Mouse (Mus musculus) embryonic facial prominence, embryonic 10.5 days (tissue): ENCODE data around the gene 3110082I17Rik. TPM values are rescaled to one million over a fixed set of nuclear protein-coding genes. Genes with fewer than 3 reads are reported as not detected.
A peak's percentile ranks its signal among the peaks of the same experiment; 100 is the strongest.

Experiments used
- DNase-seq: peaks from one replicate; pipeline ENCODE4 v3.0.0-alpha.2; 2017; ENCODE audit warnings: low spot score
- H3K27ac ChIP-seq: fragments of 300-500 bp; sonication (generic); replicated peaks from 2 replicates; pipeline ENCODE4 v1.5.1; 2016; ENCODE audit warnings: mild to moderate bottlenecking
- H3K27me3 ChIP-seq: fragments of 300-500 bp; sonication (generic); replicated peaks from 2 replicates; pipeline ENCODE4 v1.6.1; 2016; ENCODE audit warnings: low read depth, mild to moderate bottlenecking; ENCODE audit not compliant: poor library complexity, severe bottlenecking
- H3K36me3 ChIP-seq: fragments of 300-500 bp; sonication (generic); replicated peaks from 2 replicates; pipeline ENCODE4 v1.6.1; 2016; ENCODE audit warnings: mild to moderate bottlenecking, moderate library complexity
- H3K4me1 ChIP-seq: fragments of 300-500 bp; sonication (generic); 2 replicates; pipeline ENCODE4 v1.6.1; 2016
- H3K4me3 ChIP-seq: fragments of 300-500 bp; sonication (generic); 2 replicates; pipeline ENCODE4 v1.5.1; 2016; ENCODE audit warnings: mild to moderate bottlenecking, moderate library complexity
- H3K9me3 ChIP-seq: fragments of 300-500 bp; sonication (generic); 2 replicates; pipeline ENCODE4 v1.6.1; 2016; ENCODE audit warnings: mild to moderate bottlenecking
- WGBS: fragments of 180-500 bp; shearing (Covaris S2); methylation state at CpG from one replicate; pipeline ENCODE4 v1.1.7; 2016; 5-methylcytosine and 5-hydroxymethylcytosine counted together
- polyA plus RNA-seq: library from polyadenylated mRNA; unstranded; fragments of >200 nt; fragmentation: Nextera tagmentation; extraction: Ambion mirVana; gene quantifications from 2 replicates; pipeline ENCODE4 v1.2.1, GENCODE M21; 2016

The 3110082I17Rik gene
- polyA plus RNA-seq, 1 experiment from 2014 or later: 58.5 TPM

GRCm38 (mm10) chr5:139332590-139333272 is 127.6 kb downstream of the 3110082I17Rik start:
- no peak for DNase-seq
- H3K27ac ChIP-seq: no peak overlapping the region; the same call in 1 of the 2 replicates
- H3K4me3 ChIP-seq: no peak overlapping the region
- H3K9me3 ChIP-seq: no peaks in the 10 kb centered on the region
- peaks cover 5% of the 10 kb centered on the region for H3K4me1 ChIP-seq
- H3K36me3 ChIP-seq: peaks cover 34% of the 10 kb centered on the region
- 85% methylated on average over 8 of the region's 8 CpGs for WGBS
- peaks cover under 1% of the 10 kb centered on the region for H3K27me3 ChIP-seq

- Histone ChIP-seq H3K4me3 (no peak overlapping the region), H3K27ac (no peak overlapping the region), H3K9me3 (no peaks in the 10 kb centered on the region), H3K27me3 (peaks cover 11% of the 10 kb centered on the region), H3K4me1 (peaks cover 5% of the 10 kb centered on the region), H3K36me3 (peaks cover 24% of the 10 kb centered on the region)
- 24% methylated on average over 8 of the region's 8 CpGs for WGBS
- DNase-seq: peak; percentile 84
These were observed 128.6 kb downstream of the 3110082I17Rik start for GRCm38 (mm10) chr5:139331742-139332141.

GRCm38 (mm10) chr5:139330766-139331165 is 129.6 kb downstream of the 3110082I17Rik start:
- 77% methylated on average over 7 of the region's 7 CpGs for WGBS
- no peak overlapping the region for H3K27ac ChIP-seq
- peaks cover 5% of the 10 kb centered on the region for H3K4me1 ChIP-seq
- peaks cover 20% of the 10 kb centered on the region for H3K27me3 ChIP-seq
- H3K9me3 ChIP-seq: no peaks in the 10 kb centered on the region
- no peak for DNase-seq
- peaks cover 15% of the 10 kb centered on the region for H3K36me3 ChIP-seq
- H3K4me3 ChIP-seq: no peak overlapping the region

- no peak overlapping the region for H3K4me3 ChIP-seq
- no peaks in the 10 kb centered on the region for H3K9me3 ChIP-seq
- H3K4me1 ChIP-seq: peaks cover 27% of the 10 kb centered on the region
- WGBS: 71% methylated on average over 7 of the region's 7 CpGs
- DNase-seq: no peak
- peaks cover 52% of the 10 kb centered on the region for H3K27me3 ChIP-seq
- H3K27ac ChIP-seq: no peak overlapping the region
- no peaks in the 10 kb centered on the region for H3K36me3 ChIP-seq
These were observed 132.7 kb downstream of the 3110082I17Rik start for GRCm38 (mm10) chr5:139327634-139328020.

- Histone ChIP-seq H3K27me3 (peaks cover 57% of the 10 kb centered on the region), H3K4me1 (peaks cover 29% of the 10 kb centered on the region), H3K27ac (no peak overlapping the region), H3K36me3 (no peaks in the 10 kb centered on the region), H3K9me3 (no peaks in the 10 kb centered on the region), H3K4me3 (no peak overlapping the region)
- 70% methylated on average over 7 of the region's 7 CpGs for WGBS
- DNase-seq: no peak
These were observed 133.2 kb downstream of the 3110082I17Rik start for GRCm38 (mm10) chr5:139326986-139327633.

GRCm38 (mm10) chr5:139326111-139326696 is 134.1 kb downstream of the 3110082I17Rik start:
- Histone ChIP-seq H3K4me3 (no peak overlapping the region), H3K4me1 (peaks cover 24% of the 10 kb centered on the region), H3K9me3 (no peaks in the 10 kb centered on the region), H3K27ac (no peak overlapping the region), H3K36me3 (no peaks in the 10 kb centered on the region), H3K27me3 (peaks cover 58% of the 10 kb centered on the region)
- no peak for DNase-seq
- 67% methylated on average over 13 of the region's 13 CpGs for WGBS

- H3K4me3 ChIP-seq: peak within 1 kb of the TSS; percentile 75
- WGBS: 4% methylated on average over 61 of the region's 61 CpGs
- peak; percentile 67 for DNase-seq
- peaks cover 64% of the 10 kb centered on the region for H3K27me3 ChIP-seq
- H3K9me3 ChIP-seq: no peaks in the 10 kb centered on the region
- no peaks in the 10 kb centered on the region for H3K36me3 ChIP-seq
- peaks cover 24% of the 10 kb centered on the region for H3K4me1 ChIP-seq
- H3K27ac ChIP-seq: peak within 1 kb of the TSS; percentile 54
These were observed 134.8 kb downstream of the 3110082I17Rik start, which contains the start of gene Adap1 for GRCm38 (mm10) chr5:139325395-139325966. Gene Adap1 (minus strand): TSS chr5:139325622.

- WGBS: 4% methylated on average over 62 of the region's 62 CpGs
- H3K27me3 ChIP-seq: peaks cover 67% of the 10 kb centered on the region
- H3K4me1 ChIP-seq: peaks cover 24% of the 10 kb centered on the region
- DNase-seq: peak; percentile 32
- no peaks in the 10 kb centered on the region for H3K36me3 ChIP-seq
- H3K27ac ChIP-seq: peak overlapping the region; percentile 54
- H3K4me3 ChIP-seq: peak overlapping the region; percentile 75
- H3K9me3 ChIP-seq: no peaks in the 10 kb centered on the region
These were observed 135.5 kb downstream of the 3110082I17Rik start for GRCm38 (mm10) chr5:139324691-139325394.

- Histone ChIP-seq H3K27me3 (peaks cover 67% of the 10 kb centered on the region), H3K27ac (no peak overlapping the region), H3K36me3 (no peaks in the 10 kb centered on the region), H3K4me3 (no peak overlapping the region), H3K4me1 (peaks cover 24% of the 10 kb centered on the region), H3K9me3 (no peaks in the 10 kb centered on the region)
- 63% methylated on average over 5 of the region's 5 CpGs for WGBS
- no peak for DNase-seq
These were observed 136.3 kb downstream of the 3110082I17Rik start for GRCm38 (mm10) chr5:139324045-139324491.

- Histone ChIP-seq H3K27ac (no peak overlapping the region), H3K27me3 (peaks cover 67% of the 10 kb centered on the region)
- 82% methylated on average over 9 of the region's 9 CpGs for WGBS
These were observed 136.9 kb downstream of the 3110082I17Rik start for GRCm38 (mm10) chr5:139323260-139323924.

GRCm38 (mm10) chr5:139321331-139321730 is 139.0 kb downstream of the 3110082I17Rik start:
- H3K36me3 ChIP-seq: no peaks in the 10 kb centered on the region
- no peak overlapping the region for H3K4me3 ChIP-seq
- no peak overlapping the region for H3K27ac ChIP-seq
- H3K27me3 ChIP-seq: peaks cover 58% of the 10 kb centered on the region
- DNase-seq: no peak
- H3K4me1 ChIP-seq: peaks cover 26% of the 10 kb centered on the region
- 84% methylated on average over 6 of the region's 6 CpGs for WGBS
- H3K9me3 ChIP-seq: no peaks in the 10 kb centered on the region

More at GRCm38 (mm10) chr5:139323260-139323924, 136.9 kb downstream of the 3110082I17Rik start:
- H3K4me3 ChIP-seq: no peak overlapping the region
- DNase-seq: no peak
- peaks cover 24% of the 10 kb centered on the region for H3K4me1 ChIP-seq
- no peaks in the 10 kb centered on the region for H3K9me3 ChIP-seq
- no peaks in the 10 kb centered on the region for H3K36me3 ChIP-seq
